Mouse (Mus musculus) hematopoietic stem cell, adult 5-6 weeks (primary cell): ENCODE measurements around the gene Ppfia2. TPM values are rescaled to one million over a fixed set of nuclear protein-coding genes. Genes with fewer than 3 reads are reported as not detected.

Experiments used
- ATAC-seq, 2 experiments: fragments of 125-278 bp in 1 of 2; replicated peaks in 1 of 2; 2 replicates each; pipeline ENCODE4 v1.8.0; 2016 to 2017; ENCODE audit warnings: inconsistent platforms in 2 of 2, mild to moderate bottlenecking in 2 of 2, moderate number of reproducible peaks in 2 of 2, low read depth in 1 of 2, moderate TSS enrichment in 1 of 2; ENCODE audit not compliant: low FRiP score in 2 of 2, poor library complexity in 2 of 2, severe bottlenecking in 2 of 2, insufficient read depth in 1 of 2, low TSS enrichment in 1 of 2
- total RNA-seq: library from RNA; stranded (forward); fragments of 172-1452, 232-1000 nt; gene quantifications from 2 replicates; pipeline ENCODE4 v1.2.3, GENCODE M21; 2017

Ppfia2 gene
- total RNA-seq, result not detected in 2 replicates

DNA sequence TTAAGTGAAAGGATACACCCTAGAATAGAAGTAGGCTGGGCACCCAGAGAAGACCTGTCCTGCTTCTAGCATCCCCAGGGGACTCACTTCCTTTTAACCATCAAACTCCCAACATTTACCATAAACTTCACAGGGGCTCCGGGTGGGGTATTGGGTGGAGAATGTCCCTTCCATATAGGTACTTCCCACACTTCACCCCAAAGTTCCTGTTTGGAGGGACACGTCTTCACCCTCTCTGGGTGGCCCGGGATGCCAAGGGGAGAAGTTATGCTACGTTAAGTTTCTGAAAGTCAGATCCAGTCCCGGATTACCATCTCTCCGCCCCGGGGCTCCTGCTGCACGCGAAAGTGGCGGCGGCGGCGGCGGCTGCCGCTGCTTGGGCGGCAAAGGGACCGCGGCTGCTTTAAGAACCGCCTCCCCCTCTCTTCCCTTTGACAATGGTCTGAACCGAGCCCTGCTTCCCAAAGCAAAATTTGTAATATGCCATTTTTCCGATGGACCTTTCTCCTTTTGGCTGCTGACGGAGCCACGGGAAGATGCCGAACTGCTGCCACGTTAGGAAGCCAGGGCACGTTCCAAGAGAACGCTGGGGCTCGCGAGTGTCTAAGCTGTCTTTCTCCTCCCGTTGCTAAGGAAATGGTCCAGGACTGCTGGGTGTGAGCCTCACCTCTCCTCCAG, at the start of gene Ppfia2:
Gene Ppfia2 (plus strand): TSS at position 485 of the 678 bp plus-strand sequence.
- ATAC-seq, result peak; percentile 46 to 51; a peak in 3 of 4 replicates

DNA sequence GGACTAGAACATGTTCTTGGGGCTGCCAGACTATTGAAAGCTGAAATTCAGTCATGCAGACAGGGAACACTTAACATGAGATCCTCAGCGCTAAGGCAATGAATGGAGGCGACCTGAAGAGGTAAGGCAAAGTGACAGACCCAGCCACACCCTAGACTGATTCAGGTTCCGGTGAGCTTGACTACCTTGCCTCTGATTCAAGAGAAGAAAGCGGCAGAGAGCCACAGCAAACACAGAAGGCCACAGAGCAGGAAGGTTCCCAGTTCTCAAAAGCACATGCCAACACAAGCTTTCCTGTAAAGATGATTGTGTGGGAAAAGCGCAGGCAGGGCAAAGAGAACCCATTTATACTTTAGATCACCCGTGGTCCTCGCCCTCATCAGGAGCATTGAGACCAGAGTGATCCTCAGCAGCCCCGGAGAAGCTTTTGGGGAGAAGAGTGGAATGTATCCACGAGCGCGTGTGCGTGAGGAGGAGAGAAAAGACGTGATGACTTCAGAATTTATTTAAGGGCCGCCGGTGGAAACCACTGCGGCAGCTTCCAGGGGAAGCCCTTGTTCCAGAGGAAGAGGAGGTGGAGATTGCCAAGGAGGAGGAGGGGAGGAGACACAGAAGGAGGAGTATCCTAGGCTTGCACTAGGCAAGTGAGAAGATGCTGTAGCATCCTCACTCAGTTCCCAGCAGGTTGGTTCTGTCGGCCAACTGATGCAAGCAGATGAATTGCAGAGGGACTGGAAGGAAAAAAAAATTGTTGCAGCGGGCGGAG, 1.0 kb upstream of the Ppfia2 start:
- ATAC-seq, result no peak; a peak in 1 of 4 replicates

DNA sequence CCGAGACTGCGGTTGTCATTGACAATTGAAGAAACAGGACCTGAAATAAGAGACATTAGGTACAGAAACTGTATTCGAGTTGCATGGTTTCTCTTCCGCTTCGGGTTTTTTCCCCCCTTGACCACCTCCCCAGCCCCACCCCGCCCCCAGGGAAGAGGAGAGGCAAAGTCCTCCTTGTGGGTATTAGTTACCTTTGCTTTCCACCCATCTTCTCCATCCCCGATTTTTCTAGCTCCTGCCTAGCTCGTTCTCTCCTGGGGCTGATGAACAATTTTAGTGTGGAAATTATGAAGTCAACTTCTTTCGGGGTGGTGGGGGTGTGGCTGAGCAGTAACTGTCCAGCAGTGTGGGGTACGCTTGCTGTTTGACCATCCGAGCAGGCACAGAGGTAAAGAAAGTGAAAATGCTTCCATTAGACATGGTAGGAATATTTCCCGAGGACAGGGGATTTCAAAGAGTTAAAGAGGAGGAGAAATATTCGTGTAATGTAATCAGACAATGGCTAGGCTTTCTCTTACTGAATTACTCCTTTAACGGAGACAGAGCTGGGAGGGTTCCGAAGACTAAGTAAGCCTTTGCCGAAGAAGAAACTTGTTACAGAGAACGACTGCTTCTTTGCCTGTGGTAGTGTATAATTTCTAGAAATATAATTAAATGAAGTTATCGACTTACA, 530 bp downstream of the Ppfia2 start:
- no peak for ATAC-seq

DNA sequence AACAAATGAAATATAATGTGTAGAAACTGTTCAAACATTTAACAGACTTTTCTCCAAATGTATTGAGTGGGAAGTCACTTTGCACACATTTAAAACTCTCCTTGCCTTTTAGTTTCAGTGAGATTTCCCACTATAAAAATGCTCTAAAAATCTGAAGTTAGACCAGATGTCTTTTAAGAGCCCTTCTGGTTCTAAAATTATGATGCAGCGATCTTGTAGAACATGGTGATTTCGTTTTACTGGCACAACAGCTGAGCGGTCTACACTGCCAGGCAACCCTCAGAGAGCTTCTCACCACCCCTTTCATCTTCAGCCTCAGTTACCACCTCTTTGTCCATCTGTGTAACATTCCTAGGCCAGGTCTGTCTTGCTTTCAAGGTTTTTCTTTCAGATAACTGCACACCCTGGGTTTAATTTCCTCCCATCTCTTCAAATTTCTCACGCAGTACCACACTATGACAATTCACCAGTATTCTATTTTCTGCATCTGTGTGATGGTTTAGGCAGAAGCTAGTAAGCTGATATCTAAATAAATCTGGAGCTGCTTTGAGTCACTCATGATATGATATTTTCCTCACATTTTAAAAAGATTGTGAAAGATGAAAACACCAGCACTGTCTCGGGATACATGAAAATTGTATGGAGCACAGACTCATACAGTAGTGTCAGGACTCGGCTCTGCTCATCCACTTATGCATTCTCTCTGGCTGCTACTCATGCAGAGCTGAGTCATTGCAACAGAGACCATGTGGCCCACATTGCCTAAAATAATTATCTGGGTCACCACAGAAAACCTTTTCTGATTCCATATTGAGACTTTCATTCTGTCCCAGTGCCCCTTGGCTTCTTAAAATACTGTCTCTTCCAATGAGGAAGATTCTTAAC, 39.4 kb downstream of the Ppfia2 start:
- no peak for ATAC-seq

DNA sequence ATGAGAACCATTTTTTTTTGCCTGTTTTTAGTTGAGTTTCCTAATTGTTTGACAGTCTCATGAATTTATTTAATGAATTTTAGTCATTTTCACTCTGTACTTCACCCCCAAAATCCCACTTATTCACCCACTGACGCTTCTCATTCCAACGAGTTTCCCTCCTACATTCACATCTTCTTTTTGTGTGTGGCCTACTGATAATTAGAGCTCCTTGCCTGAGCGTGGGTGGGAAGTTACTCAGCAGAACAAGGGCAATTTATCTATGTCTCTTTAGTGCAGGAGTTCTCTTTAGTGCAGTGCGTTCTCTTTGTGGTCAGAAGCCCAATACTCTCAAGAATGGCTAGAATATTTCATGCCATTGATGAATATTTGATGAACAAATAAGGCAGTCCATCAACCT, 95.9 kb downstream of the Ppfia2 start:
- ATAC-seq, result no peak

DNA sequence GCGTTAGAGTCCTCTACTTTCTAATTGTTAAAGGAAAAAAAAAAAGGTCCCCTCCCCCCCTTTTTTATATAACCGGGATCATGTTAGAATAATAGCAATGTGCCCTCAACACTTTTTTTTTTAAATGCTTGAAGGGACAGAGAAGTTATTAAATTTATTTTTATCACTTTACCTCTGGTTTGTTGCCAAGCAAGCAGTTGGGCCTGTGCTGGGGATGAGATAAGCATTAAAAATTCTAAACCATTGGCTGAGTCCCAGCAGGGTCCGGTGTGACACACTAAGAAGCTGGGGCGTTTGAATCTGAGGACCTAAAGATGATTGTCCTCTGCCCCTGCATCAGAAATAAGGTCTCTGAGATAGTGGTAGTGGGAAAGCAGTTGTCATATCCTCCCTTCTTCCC, 114.9 kb downstream of the Ppfia2 start:
- ATAC-seq, result no peak

DNA sequence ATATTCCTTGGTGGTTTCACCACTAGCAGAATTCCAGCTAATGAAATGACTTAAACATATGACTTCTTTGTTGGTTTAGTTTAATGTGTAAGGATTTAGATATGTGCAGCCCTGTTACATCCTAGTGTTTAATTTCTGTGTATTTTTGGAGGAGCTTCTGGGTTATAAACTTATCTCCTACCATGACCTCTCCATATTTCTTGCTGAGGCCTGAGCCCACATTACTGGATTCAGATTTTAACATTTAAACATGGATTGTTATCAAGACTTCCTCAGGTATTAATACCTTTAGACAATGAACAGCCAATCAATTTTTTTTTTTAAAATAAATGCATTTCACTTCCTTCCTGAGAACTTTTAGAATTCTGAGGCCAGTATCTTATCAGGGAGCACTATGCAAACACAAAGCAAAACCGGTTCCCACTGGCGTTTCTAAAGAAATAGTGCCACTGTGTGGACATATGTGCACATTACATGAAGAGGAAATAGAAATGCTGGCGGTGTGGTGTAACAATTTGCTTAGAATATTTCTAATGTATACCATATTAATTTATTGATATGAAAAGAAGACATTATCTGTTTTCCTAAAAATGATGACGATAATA, 115.4 kb downstream of the Ppfia2 start:
- peak; percentile 84 to 90; a peak in 3 of 4 replicates for ATAC-seq

DNA sequence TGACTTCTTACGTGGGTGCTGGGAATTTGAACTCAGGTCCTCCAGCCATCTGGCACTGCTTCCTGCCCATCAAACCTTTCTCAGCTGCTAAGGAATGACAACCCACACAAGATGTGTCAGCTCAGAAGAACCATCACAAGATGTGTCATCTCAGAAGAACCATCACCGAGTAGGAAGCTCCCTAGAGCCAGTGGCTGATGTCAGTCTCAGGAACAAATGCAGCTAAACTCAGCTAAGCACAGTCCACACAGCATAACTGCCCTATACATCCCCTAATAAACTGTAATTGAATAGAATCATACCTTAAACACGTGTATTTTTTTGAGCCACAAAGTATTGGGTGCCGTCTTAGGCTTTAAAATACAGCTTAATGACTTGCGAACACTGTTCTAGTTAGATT, 117.7 kb downstream of the Ppfia2 start:
- no peak for ATAC-seq

DNA sequence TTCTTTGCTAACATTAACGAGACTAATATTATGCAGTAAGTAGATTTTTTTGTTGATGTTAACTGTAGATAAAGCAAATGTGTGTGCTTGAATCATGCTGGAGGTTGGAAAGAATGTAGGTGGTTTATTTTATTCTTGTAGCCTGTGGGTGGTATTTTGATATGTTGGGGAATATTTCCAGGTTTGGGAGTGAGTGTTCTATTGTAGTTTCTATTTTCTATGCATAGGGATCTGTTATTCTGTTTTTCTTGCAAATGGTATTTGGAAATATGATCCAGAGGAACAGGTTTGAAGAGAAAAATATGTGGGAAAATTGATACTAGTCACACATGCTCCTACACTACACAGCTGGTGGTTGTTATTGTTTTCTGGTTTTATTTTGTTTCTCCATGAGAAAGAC, 120.8 kb downstream of the Ppfia2 start:
- no peak for ATAC-seq

DNA sequence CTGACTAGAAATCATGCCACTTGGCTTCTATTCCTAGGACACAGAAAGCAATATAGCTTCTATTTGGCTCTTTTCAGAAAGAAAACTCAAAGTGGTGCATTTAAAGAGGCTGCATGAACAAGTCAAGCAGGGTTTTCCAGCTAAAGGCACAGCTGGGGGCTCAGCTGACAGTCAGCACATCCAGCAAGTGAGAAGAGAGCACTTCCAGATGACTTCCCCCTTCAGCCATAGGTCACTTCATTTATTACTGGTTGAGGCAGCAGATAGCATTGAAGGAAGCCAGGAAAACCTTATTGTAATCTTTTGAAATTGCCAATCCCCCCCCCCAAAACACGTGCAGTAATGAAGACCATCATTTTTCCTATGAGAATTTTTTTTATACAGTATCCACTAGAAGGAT, 126.8 kb downstream of the Ppfia2 start:
- ATAC-seq, result no peak

DNA sequence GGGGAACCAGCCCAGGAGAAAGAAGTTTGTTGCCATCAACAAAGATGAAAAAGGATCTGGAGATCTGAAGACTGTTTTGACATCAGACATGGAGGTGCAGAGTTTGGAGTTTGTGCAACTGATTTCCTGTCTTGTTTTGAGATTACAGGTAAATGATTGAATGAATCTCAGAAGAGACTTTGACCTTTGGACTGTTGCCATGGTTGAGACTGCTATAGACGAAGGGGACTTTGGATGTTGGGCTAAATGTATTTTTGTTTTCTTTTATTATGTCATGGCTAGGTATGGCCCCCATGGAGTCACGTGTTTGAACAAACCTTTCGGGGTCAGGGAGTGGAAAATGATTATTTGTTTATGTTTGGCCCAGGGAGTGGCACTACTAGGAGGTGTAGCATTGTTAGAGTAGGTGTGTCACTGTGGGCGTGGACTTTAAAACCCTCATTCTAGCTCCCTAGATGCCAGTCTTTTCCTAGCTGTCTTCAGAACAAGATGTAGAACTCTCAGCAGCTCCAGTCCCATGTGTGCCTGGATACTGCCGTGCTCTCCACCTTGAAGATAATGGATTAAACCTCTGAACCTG, 133.3 kb downstream of the Ppfia2 start:
- no peak for ATAC-seq

DNA sequence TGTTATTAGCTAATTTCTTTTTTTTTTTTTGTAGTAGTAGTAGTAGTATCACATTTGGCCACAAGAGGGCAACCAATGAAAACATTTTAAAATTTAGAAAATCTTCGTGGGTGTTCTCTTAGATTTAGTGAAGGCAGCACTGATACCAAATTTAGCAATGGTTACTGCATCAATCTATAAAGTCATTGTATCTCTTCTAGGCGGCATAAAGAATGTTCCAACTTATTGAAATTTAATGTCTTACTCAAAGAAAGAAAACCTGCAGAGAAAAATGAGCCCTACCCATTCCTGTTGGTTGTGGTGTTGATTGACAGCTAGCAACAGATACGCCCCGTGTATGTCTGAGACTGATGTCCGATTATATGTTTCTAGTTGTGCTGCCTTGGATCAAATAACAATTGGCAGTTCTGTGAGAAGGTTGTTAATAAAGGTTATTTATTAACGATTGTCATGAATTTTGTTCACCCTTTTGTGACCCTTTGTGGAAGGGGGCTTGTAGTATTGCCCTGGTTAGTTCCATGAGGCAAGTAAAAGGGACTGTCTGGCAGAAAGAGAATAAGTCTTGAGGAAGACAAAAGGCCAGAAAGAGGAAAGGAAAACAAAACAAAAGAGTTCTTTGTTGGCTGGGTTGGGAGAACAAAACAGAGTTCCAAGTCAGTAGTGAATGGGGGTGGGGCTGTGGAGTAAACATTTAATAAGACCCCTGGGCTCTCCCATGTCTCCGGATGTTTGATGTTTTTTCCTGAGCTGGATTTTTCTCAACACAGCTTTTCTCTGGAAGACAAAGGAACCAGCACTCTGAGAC, 139.2 kb downstream of the Ppfia2 start:
- ATAC-seq, result no peak; a peak in 1 of 4 replicates

DNA sequence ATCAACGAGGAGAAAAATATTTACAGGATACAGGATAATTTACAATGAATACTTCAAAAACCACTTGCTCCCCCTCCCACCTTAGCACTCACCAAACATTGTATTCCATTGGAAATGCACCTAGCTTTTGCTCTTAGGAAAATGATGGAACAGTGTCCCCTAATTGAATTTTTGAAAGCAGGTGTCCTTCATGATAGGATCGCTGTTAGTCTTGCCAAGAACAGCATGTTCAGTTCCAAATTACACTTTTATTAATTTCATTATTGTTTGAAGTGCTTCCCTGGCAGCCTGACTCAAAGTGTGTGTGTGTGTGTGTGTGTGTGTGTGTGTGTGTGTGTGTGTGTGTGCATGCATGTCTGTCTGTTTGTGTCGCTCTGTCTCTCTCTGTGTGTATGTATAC, 140.1 kb downstream of the Ppfia2 start:
- ATAC-seq, result no peak

DNA sequence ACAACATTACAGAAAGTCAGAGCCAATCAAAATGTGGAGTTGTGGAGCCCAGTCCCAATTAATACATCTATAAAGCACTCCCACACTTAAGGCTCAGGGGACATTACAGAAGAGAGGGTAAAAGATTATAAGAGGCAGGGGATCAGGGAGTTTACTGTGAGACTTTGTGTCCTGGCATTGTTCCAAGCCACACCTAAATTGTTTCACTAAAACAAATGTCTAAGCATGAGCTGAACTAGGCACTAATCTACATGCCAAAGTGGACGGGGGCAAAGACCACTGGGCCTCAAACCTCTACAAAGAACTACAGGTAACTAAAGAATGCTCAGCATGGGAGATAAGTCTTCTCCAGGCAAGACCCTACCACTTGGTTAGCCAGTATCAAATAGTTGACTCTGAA, 148.1 kb downstream of the Ppfia2 start:
- no peak for ATAC-seq

DNA sequence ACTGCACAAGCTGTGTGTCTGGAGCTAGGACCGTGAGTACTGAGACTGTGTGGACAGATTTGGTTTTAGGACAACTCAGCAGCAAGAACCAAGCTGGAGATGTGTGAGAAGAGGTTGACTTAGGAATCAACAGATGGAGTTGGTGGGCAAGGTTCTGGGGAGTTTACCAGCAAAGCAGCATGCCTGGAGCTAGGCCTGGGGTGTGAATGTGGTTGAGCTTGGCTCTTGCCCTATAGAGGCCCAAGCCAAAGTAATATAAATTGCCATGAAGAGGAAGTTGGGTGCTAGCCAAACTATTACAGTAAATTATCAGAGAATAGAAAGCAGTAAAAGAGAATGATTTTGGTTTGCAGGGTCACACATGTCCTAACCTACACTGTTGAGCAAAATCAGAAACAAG, 150.8 kb downstream of the Ppfia2 start:
- no peak for ATAC-seq

DNA sequence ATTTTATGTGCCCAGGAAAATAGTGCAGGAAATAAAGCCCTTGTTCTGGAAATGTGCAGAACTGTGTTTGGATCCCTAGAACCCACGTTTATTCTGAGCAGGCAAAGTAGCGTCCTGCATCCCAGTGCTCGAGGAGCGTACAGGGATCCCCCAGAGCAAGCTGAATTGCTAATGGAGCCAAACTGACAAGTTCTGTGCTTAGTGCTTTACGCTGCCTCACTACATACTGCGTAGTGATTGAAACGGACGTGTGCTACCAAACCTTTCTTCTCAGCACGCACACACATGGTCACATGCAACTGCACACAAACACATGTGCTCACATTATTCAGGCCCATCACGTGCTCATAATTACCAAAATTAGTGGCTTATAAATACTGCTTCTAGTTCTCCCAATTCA, 153.2 kb downstream of the Ppfia2 start:
- no peak for ATAC-seq
